Mouse (Mus musculus): ENCODE measurements around the gene Csrnp3. TPM values are rescaled to one million over a fixed set of nuclear protein-coding genes. Genes with fewer than 3 reads are reported as not detected.

Csrnp3 gene
- polyA plus RNA-seq, 1 experiment from 2014 or later = 60.5 TPM

GRCm38 (mm10) chr2:66041203-66041916 lies 195.8 kb downstream of the Csrnp3 start:
- Histone ChIP-seq H3K4me3 (replicated peaks) (no peak overlapping the region), H3K27ac (peak overlapping the region; percentile 80), H3K4me1 (replicated peaks) (peaks cover 28% of the 10 kb centered on the region), H3K36me3 (no peaks in the 10 kb centered on the region), H3K9ac (replicated peaks) (no peak overlapping the region), H3K9me3 (no peaks in the 10 kb centered on the region), H3K4me2 (replicated peaks) (peak overlapping the region; percentile 22; the same call in 1 of the 2 replicates), H3K27me3 (no peaks in the 10 kb centered on the region)
- WGBS = 58% methylated on average over 21 of the region's 21 CpGs
- peak; percentile 56 for ATAC-seq

GRCm38 (mm10) chr2:66041917-66042419 lies 196.4 kb downstream of the Csrnp3 start:
- Histone ChIP-seq H3K4me3 (replicated peaks) (no peak overlapping the region), H3K27me3 (no peaks in the 10 kb centered on the region), H3K27ac (peak overlapping the region; percentile 80), H3K4me2 (replicated peaks) (peak overlapping the region; percentile 22; the same call in 1 of the 2 replicates), H3K4me1 (replicated peaks) (peaks cover 28% of the 10 kb centered on the region), H3K9ac (replicated peaks) (0 out of 2 replicates have a peak overlapping the region, but pooled peaks have one; percentile 23), H3K36me3 (no peaks in the 10 kb centered on the region), H3K9me3 (no peaks in the 10 kb centered on the region)
- peak; percentile 81 for ATAC-seq
- 54% methylated on average over 9 of the region's 9 CpGs for WGBS

DNA sequence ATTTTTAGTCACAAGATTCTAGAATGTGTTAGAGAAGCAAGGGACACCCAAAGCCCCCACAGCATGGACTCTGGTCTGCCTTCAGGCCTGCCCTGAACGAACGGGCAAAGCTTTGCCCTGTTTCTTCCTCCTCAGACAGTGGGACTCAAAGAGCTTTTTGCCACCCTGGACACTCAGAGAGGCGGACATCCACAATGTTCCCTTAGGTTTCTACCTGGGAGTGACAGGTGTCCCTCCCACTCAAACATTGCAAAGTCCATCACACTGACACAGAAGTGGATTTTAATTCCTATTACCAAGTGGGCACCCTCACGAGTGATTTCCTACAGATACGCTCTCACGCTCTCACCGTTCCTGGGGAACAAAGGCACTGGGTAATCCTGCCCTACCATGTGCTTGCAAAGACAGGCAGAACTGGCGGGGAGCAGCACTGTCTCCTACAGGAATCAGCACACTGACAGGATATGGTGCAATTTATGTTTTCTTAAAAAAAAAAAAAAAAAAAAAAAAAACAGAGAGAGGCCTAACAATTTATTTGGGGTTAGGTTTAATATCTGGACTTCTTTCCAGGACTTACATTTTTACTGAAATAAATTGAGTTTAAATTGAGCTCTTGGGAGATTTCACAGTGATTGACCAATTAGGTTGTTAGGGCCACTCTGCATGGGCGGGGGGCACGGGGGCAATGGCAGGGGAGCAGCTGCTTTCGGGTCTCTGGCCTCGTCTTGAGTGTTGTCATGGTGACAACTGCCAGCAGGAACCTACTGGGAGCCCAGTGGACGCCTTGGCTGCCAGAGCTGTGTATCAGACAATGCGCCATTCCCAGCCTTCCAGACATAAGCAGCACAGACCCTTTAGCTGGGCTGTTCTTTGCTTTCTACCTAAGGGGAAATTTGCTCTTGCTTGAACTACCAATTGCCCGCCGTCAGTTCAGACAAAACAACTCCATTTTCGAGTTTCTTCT lies 198.2 kb downstream of the Csrnp3 start:
- H3K9ac ChIP-seq (replicated peaks) = 0 out of 2 replicates have a peak overlapping the region, but pooled peaks have one; percentile 2
- H3K9me3 ChIP-seq = no peaks in the 10 kb centered on the region
- peak overlapping the region; percentile 9 for H3K4me2 ChIP-seq (replicated peaks)
- H3K4me3 ChIP-seq (replicated peaks) = no peak overlapping the region
- H3K36me3 ChIP-seq = no peaks in the 10 kb centered on the region
- H3K27me3 ChIP-seq = no peaks in the 10 kb centered on the region
- H3K4me1 ChIP-seq (replicated peaks) = peaks cover 28% of the 10 kb centered on the region
- peak overlapping the region; percentile 83 for H3K27ac ChIP-seq
- peak; percentile 92 for ATAC-seq
- 19% methylated on average over 17 of the region's 17 CpGs for WGBS

DNA sequence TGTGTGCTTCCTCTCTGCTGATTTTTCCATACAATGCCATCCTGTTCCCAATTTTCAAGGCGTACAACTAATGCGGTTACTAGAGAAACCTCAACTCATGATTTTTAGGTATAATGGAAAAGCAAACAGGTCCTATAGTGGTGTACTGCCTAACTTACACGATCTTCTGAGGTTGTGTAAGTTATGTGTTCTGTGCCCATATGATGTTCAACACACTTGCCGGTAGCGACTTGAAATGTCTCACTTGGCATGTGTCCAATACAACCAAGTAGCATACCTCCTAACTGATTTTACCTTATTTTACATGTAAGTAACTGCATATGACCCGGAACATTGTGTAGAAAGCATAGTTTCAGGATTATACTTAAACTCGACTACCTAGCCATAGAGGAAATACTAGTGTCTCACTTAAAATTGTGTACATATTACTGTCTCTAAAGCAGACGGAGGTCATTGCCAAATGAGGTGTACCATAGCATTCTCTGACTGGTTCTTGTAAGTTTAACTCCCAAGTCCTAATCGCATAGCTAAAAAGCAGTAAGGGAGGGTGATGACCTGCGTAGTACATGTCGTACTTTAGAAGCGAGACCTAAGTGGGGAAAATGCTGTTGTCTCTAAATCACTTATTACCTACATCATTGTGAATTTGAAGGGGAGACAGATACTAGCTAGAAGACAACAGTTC lies 199.0 kb downstream of the Csrnp3 start:
- peaks cover 28% of the 10 kb centered on the region for H3K4me1 ChIP-seq (replicated peaks)
- H3K36me3 ChIP-seq = no peaks in the 10 kb centered on the region
- no peak overlapping the region for H3K9ac ChIP-seq (replicated peaks)
- no peaks in the 10 kb centered on the region for H3K9me3 ChIP-seq
- WGBS = 83% methylated on average over 12 of the region's 12 CpGs
- H3K4me2 ChIP-seq (replicated peaks) = peak overlapping the region; percentile 9
- peak; percentile 24; the same call in 1 of the 2 replicates for ATAC-seq
- H3K4me3 ChIP-seq (replicated peaks) = no peak overlapping the region
- peak overlapping the region; percentile 83 for H3K27ac ChIP-seq
- no peaks in the 10 kb centered on the region for H3K27me3 ChIP-seq

GRCm38 (mm10) chr2:66063291-66063690 lies 217.7 kb downstream of the Csrnp3 start:
- WGBS = 91% methylated on average over 10 of the region's 10 CpGs
- Histone ChIP-seq H3K4me3 (replicated peaks) (no peak overlapping the region), H3K4me1 (replicated peaks) (no peaks in the 10 kb centered on the region), H3K4me2 (replicated peaks) (no peak overlapping the region), H3K9ac (replicated peaks) (no peak overlapping the region), H3K9me3 (no peaks in the 10 kb centered on the region), H3K27ac (no peak overlapping the region), H3K27me3 (no peaks in the 10 kb centered on the region), H3K36me3 (no peaks in the 10 kb centered on the region)
- ATAC-seq = no peak

GRCm38 (mm10) chr2:66069454-66069853 lies 223.9 kb downstream of the Csrnp3 start:
- Histone ChIP-seq H3K27me3 (no peaks in the 10 kb centered on the region), H3K9ac (replicated peaks) (no peak overlapping the region), H3K4me2 (replicated peaks) (no peak overlapping the region), H3K4me3 (replicated peaks) (no peak overlapping the region), H3K36me3 (no peaks in the 10 kb centered on the region), H3K4me1 (replicated peaks) (0 out of 2 replicates have a peak, but pooled peaks cover 3% of the 10 kb centered on the region), H3K9me3 (no peaks in the 10 kb centered on the region), H3K27ac (no peak overlapping the region)
- no peak for ATAC-seq
- 23% methylated on average over 6 of the region's 6 CpGs for WGBS

GRCm38 (mm10) chr2:66080731-66081130 lies 235.2 kb downstream of the Csrnp3 start:
- no peak for ATAC-seq
- Histone ChIP-seq H3K9ac (replicated peaks) (no peak overlapping the region), H3K9me3 (no peaks in the 10 kb centered on the region), H3K27me3 (no peaks in the 10 kb centered on the region), H3K4me1 (replicated peaks) (no peaks in the 10 kb centered on the region), H3K36me3 (no peaks in the 10 kb centered on the region), H3K27ac (no peak overlapping the region), H3K4me2 (replicated peaks) (no peak overlapping the region), H3K4me3 (replicated peaks) (no peak overlapping the region)
- 95% methylated on average over 2 of the region's 2 CpGs for WGBS

Other genes starting within 250 kb of the Csrnp3 start
- 28.5 and 32.1 TPM in 2 replicates for gene Scn2a, start 225.0 kb upstream of the Csrnp3 start, polyA plus RNA-seq (2015; fragmentation: Nextera tagmentation; extraction: Ambion mirVana)